Mouse (Mus musculus) embryonic stem cell, embryonic (primary cell): ENCODE data around the gene Mrps7.

Experiments used
- CTCF ChIA-PET, 4 experiments: fragments of 300-600 bp in 2 of 4; fragments of 350-600 bp in 2 of 4; sonication (Branson Sonifier 250); formaldehyde crosslinking; loops; one replicate each; lab custom pipeline; 2022; ENCODE audit warnings: inconsistent platforms in 2 of 4; lab: Charles Lee
- POLR2A ChIA-PET, 4 experiments: fragments of 300-600 bp in 2 of 4; fragments of 350-600 bp in 2 of 4; sonication (Branson Sonifier 250); formaldehyde crosslinking; loops; one replicate each; lab custom pipeline; 2022; ENCODE audit warnings: antibody characterized with exemption in 4 of 4, inconsistent platforms in 1 of 4; lab: Charles Lee

The Mrps7 gene

GRCm38 (mm10) chr11:115603476-115604303 lies at the start of gene Mrps7, which contains the start of gene Gga3:
Gene Mrps7, plus strand, starts transcription at chr11:115603925.
Gene Gga3, minus strand, starts transcription at chr11:115604051.
- CTCF ChIA-PET = interaction anchor here in 2 of 4 experiments (0.6 to 1.6 kb wide), 4 partner anchors 9 to 420 kb away, joined by 3 to 4 read pairs (median 3); partner anchors contain the start of genes Mif4gd (in 1 of the 2) and Slc25a19 (in 1 of the 2)
- POLR2A ChIA-PET = interaction anchor here (0.7 to 23.6 kb wide), 20 partner anchors 8 to 67 kb away, joined by 3 to 335 read pairs (median 6); partner anchors contain the start of genes Mif4gd (in 2 of the 4) and Nup85 (in 1 of the 4)

- ChIA-PET CTCF (interaction anchor here in 1 of 4 experiments (1.6 to 1.9 kb wide), 2 partner anchors 8 to 167 kb away, joined by 3 to 7 read pairs; partner anchors contain the start of gene Nup85), POLR2A (interaction anchor here in 2 of 4 experiments (0.7 to 2.1 kb wide), 9 partner anchors 8 to 57 kb away, joined by 3 to 11 read pairs (median 4); partner anchors contain the start of genes Mif4gd (in 2 of the 2) and Jpt1 (in 1 of the 2))
Observed at GRCm38 (mm10) chr11:115555717-115556116, 48.0 kb upstream of the Mrps7 start.

GRCm38 (mm10) chr11:115563406-115563805 lies 40.3 kb upstream of the Mrps7 start:
- ChIA-PET CTCF (interaction anchor here in 3 of 4 experiments (0.6 to 1.7 kb wide), 24 partner anchors 8 to 930 kb away, joined by 3 to 8 read pairs (median 4); partner anchors contain the start of genes Mif4gd (in 2 of the 3), Caskin2 (in 1 of the 3) and Prpsap1 (in 1 of the 3)), POLR2A (interaction anchor here (0.6 to 4.1 kb wide), 58 partner anchors 8 to 461 kb away, joined by 3 to 28 read pairs (median 4); partner anchors contain the start of genes Sumo2 (in 3 of the 4), Grb2 (in 2 of the 4), Jpt1 (in 2 of the 4) and Mif4gd (in 2 of the 4))

GRCm38 (mm10) chr11:115564064-115564809 lies 39.5 kb upstream of the Mrps7 start, which contains the start of gene Nup85:
Gene Nup85, plus strand, starts transcription at chr11:115564434.
- CTCF ChIA-PET = interaction anchor here (0.6 to 1.7 kb wide), 30 partner anchors 9 to 930 kb away, joined by 3 to 8 read pairs (median 4); partner anchors contain the start of genes Mif4gd (in 2 of the 4), Caskin2 (in 1 of the 4), Nt5c (in 1 of the 4) and Prpsap1 (in 1 of the 4)

GRCm38 (mm10) chr11:115564961-115565360 lies 38.8 kb upstream of the Mrps7 start:
- ChIA-PET POLR2A (interaction anchor here in 3 of 4 experiments (0.7 to 4.1 kb wide), 29 partner anchors 8 to 459 kb away, joined by 3 to 28 read pairs (median 8); partner anchors contain the start of genes Jpt1 (in 2 of the 3), Sumo2 (in 2 of the 3), Cdr2l (in 1 of the 3) and Mif4gd (in 1 of the 3)), CTCF (interaction anchor here (0.6 to 1.5 kb wide), 7 partner anchors 25 to 178 kb away, joined by 3 to 8 read pairs (median 4); no protein-coding TSS in a partner anchor)

More at GRCm38 (mm10) chr11:115564064-115564809, 39.5 kb upstream of the Mrps7 start, which contains the start of gene Nup85:
- POLR2A ChIA-PET = interaction anchor here (0.6 to 4.1 kb wide), 67 partner anchors 8 to 460 kb away, joined by 3 to 28 read pairs (median 4); partner anchors contain the start of genes Sumo2 (in 3 of the 4), Grb2 (in 2 of the 4), Jpt1 (in 2 of the 4) and Mif4gd (in 2 of the 4)

GRCm38 (mm10) chr11:115579080-115579479 lies 24.6 kb upstream of the Mrps7 start:
- ChIA-PET CTCF (interaction anchor here in 2 of 4 experiments (1.2 to 1.8 kb wide), 3 partner anchors 9 to 16 kb away, joined by 3 to 5 read pairs (median 4); no protein-coding TSS in a partner anchor), POLR2A (interaction anchor here (0.7 to 3.9 kb wide), 18 partner anchors 9 to 65 kb away, joined by 3 to 18 read pairs (median 6); partner anchors contain the start of genes Jpt1 (in 2 of the 4), Mif4gd (in 2 of the 4), Nup85 (in 1 of the 4) and Slc25a19 (in 1 of the 4))

GRCm38 (mm10) chr11:115582913-115583606 lies 20.7 kb upstream of the Mrps7 start:
- ChIA-PET POLR2A (interaction anchor here in 3 of 4 experiments (0.6 to 23.6 kb wide), 19 partner anchors 8 to 442 kb away, joined by 3 to 335 read pairs (median 7); partner anchors contain the start of genes Mif4gd (in 3 of the 3), Nup85 (in 2 of the 3) and Jpt1 (in 1 of the 3)), CTCF (no interaction called here)

GRCm38 (mm10) chr11:115584376-115585073 lies 19.2 kb upstream of the Mrps7 start:
- ChIA-PET CTCF (interaction anchor here in 1 of 4 experiments (0.6 kb wide), 1 partner anchor 46 kb away, joined by 4 read pairs; no protein-coding TSS in a partner anchor), POLR2A (interaction anchor here in 3 of 4 experiments (0.6 to 23.6 kb wide), 17 partner anchors 10 to 95 kb away, joined by 3 to 335 read pairs (median 6); partner anchors contain the start of genes Mif4gd (in 2 of the 3), Nup85 (in 2 of the 3), Jpt1 (in 1 of the 3) and Slc25a19 (in 1 of the 3))

- CTCF ChIA-PET = interaction anchor here in 2 of 4 experiments (0.5 to 1.5 kb wide), 2 partner anchors 9 to 43 kb away, joined by 3 to 5 read pairs; no protein-coding TSS in a partner anchor
- POLR2A ChIA-PET = interaction anchor here in 3 of 4 experiments (0.8 to 23.6 kb wide), 11 partner anchors 9 to 96 kb away, joined by 3 to 335 read pairs (median 6); partner anchors contain the start of genes Mif4gd (in 2 of the 3) and Nup85 (in 1 of the 3)
Observed at GRCm38 (mm10) chr11:115585573-115586100, 18.1 kb upstream of the Mrps7 start.

GRCm38 (mm10) chr11:115586403-115586802 lies 17.3 kb upstream of the Mrps7 start:
- ChIA-PET POLR2A (interaction anchor here in 2 of 4 experiments (0.6 to 23.6 kb wide), 12 partner anchors 9 to 359 kb away, joined by 3 to 335 read pairs (median 6); partner anchors contain the start of genes Mif4gd (in 2 of the 2), Nup85 (in 1 of the 2) and Sumo2 (in 1 of the 2)), CTCF (interaction anchor here in 1 of 4 experiments (1.5 kb wide), 1 partner anchor 9 kb away, joined by 5 read pairs; no protein-coding TSS in a partner anchor)

- ChIA-PET POLR2A (interaction anchor here (0.7 to 23.6 kb wide), 24 partner anchors 8 to 551 kb away, joined by 3 to 335 read pairs (median 5); partner anchors contain the start of genes Mif4gd (in 3 of the 4), Nup85 (in 2 of the 4), Fdxr (in 1 of the 4) and Jpt1 (in 1 of the 4)), CTCF (interaction anchor here (0.5 to 1.5 kb wide), 9 partner anchors 10 to 242 kb away, joined by 3 to 7 read pairs (median 4); partner anchors contain the start of genes Mif4gd (in 1 of the 4) and Nup85 (in 1 of the 4))
Observed at GRCm38 (mm10) chr11:115587984-115588383, 15.7 kb upstream of the Mrps7 start.

GRCm38 (mm10) chr11:115590526-115591075 lies 13.1 kb upstream of the Mrps7 start:
- POLR2A ChIA-PET = interaction anchor here (0.6 to 23.6 kb wide), 27 partner anchors 9 to 500 kb away, joined by 3 to 335 read pairs (median 5); partner anchors contain the start of genes Mif4gd (in 3 of the 4), Nup85 (in 2 of the 4), Armc7 (in 1 of the 4) and Jpt1 (in 1 of the 4)
- CTCF ChIA-PET = interaction anchor here in 2 of 4 experiments (1.1 to 1.6 kb wide), 5 partner anchors 26 to 132 kb away, joined by 3 to 6 read pairs (median 3); partner anchors contain the start of gene Nup85 (in 1 of the 2)

- ChIA-PET CTCF (interaction anchor here (0.6 to 1.8 kb wide), 22 partner anchors 9 to 1614 kb away, joined by 3 to 13 read pairs (median 4); partner anchors contain the start of genes Nup85 (in 2 of the 4), Mif4gd (in 1 of the 4) and Nt5c (in 1 of the 4)), POLR2A (interaction anchor here (0.6 to 23.6 kb wide), 27 partner anchors 8 to 937 kb away, joined by 3 to 335 read pairs (median 4); partner anchors contain the start of genes Mif4gd (in 2 of the 4), Jpt1 (in 1 of the 4) and Nup85 (in 1 of the 4))
Observed at GRCm38 (mm10) chr11:115595209-115595608, 8.5 kb upstream of the Mrps7 start.
